Mouse (Mus musculus): ENCODE results near the gene Moap1. TPM values are rescaled to one million over a fixed set of nuclear protein-coding genes. Genes with fewer than 3 reads are reported as not detected.

Moap1 gene
- polyA plus RNA-seq, 1 experiment = not detected

- Histone ChIP-seq H3K27ac (ENCODE audit: control insufficient read depth, insufficient read depth, low read depth, low read length, poor library complexity) (no peak overlapping the region), H3K4me1 (ENCODE audit: control insufficient read depth, insufficient read depth, low read length) (peaks cover 2% of the 10 kb centered on the region; the same call in 1 of the 2 replicates), H3K4me3 (replicated peaks; ENCODE audit: control insufficient read depth, low read depth, low read length) (no peak overlapping the region)
- TF ChIP-seq POLR2A (IDR thresholded peaks at IDR 0.05; ENCODE audit: borderline replicate concordance, control insufficient read depth, low read depth, low read length) = no peak
- no peak for TF ChIP-seq CTCF (IDR thresholded peaks at IDR 0.05; ENCODE audit: control insufficient read depth, insufficient read depth, low read length)
- 85% methylated on average over 10 of the region's 10 CpGs for WGBS
Measured at GRCm38 (mm10) chr12:102706833-102707463, 36.5 kb downstream of the Moap1 start.

- no peak for TF ChIP-seq CTCF (IDR thresholded peaks at IDR 0.05; ENCODE audit: control insufficient read depth, insufficient read depth, low read length)
- TF ChIP-seq POLR2A (IDR thresholded peaks at IDR 0.05; ENCODE audit: borderline replicate concordance, control insufficient read depth, low read depth, low read length) = no peak
- WGBS = 67% methylated on average over 6 of the region's 6 CpGs
- no peak overlapping the region for H3K27ac ChIP-seq (ENCODE audit: control insufficient read depth, insufficient read depth, low read depth, low read length, poor library complexity)
- H3K4me1 ChIP-seq (ENCODE audit: control insufficient read depth, insufficient read depth, low read length) = peaks cover 2% of the 10 kb centered on the region; the same call in 1 of the 2 replicates
- no peak overlapping the region for H3K4me3 ChIP-seq (replicated peaks; ENCODE audit: control insufficient read depth, low read depth, low read length)
Measured at GRCm38 (mm10) chr12:102705906-102706640, 37.4 kb downstream of the Moap1 start.

- Histone ChIP-seq H3K4me3 (replicated peaks; ENCODE audit: control insufficient read depth, low read depth, low read length) (peak overlapping the region; percentile 62), H3K4me1 (ENCODE audit: control insufficient read depth, insufficient read depth, low read length) (peaks cover 2% of the 10 kb centered on the region; the same call in 1 of the 2 replicates), H3K27ac (ENCODE audit: control insufficient read depth, insufficient read depth, low read depth, low read length, poor library complexity) (peak overlapping the region; percentile 97)
- WGBS = 2% methylated on average over 45 of the region's 45 CpGs
- TF ChIP-seq POLR2A (IDR thresholded peaks at IDR 0.05; ENCODE audit: borderline replicate concordance, control insufficient read depth, low read depth, low read length) (no peak), CTCF (IDR thresholded peaks at IDR 0.05; ENCODE audit: control insufficient read depth, insufficient read depth, low read length) (peak; percentile 64)
Measured at GRCm38 (mm10) chr12:102705216-102705871, 38.1 kb downstream of the Moap1 start.

- WGBS = 4% methylated on average over 103 of the region's 105 CpGs
- peak within 1 kb of the TSS; percentile 97 for H3K27ac ChIP-seq (ENCODE audit: control insufficient read depth, insufficient read depth, low read depth, low read length, poor library complexity)
- 0 out of 2 replicates have a peak, but pooled peaks have one; percentile 13 for TF ChIP-seq POLR2A (IDR thresholded peaks at IDR 0.05; ENCODE audit: borderline replicate concordance, control insufficient read depth, low read depth, low read length)
- no peak for TF ChIP-seq CTCF (IDR thresholded peaks at IDR 0.05; ENCODE audit: control insufficient read depth, insufficient read depth, low read length)
- peaks cover 2% of the 10 kb centered on the region; the same call in 1 of the 2 replicates for H3K4me1 ChIP-seq (ENCODE audit: control insufficient read depth, insufficient read depth, low read length)
- H3K4me3 ChIP-seq (replicated peaks; ENCODE audit: control insufficient read depth, low read depth, low read length) = peak within 1 kb of the TSS; percentile 95
Measured at GRCm38 (mm10) chr12:102704457-102705198, 38.8 kb downstream of the Moap1 start, which contains the start of gene Itpk1. TSS of gene Itpk1 (minus strand) at chr12:102704930.

- TF ChIP-seq CTCF (IDR thresholded peaks at IDR 0.05; ENCODE audit: control insufficient read depth, insufficient read depth, low read length) = no peak
- no peak for TF ChIP-seq POLR2A (IDR thresholded peaks at IDR 0.05; ENCODE audit: borderline replicate concordance, control insufficient read depth, low read depth, low read length)
- Histone ChIP-seq H3K4me1 (ENCODE audit: control insufficient read depth, insufficient read depth, low read length) (peaks cover 2% of the 10 kb centered on the region; the same call in 1 of the 2 replicates), H3K4me3 (replicated peaks; ENCODE audit: control insufficient read depth, low read depth, low read length) (peak overlapping the region; percentile 95), H3K27ac (ENCODE audit: control insufficient read depth, insufficient read depth, low read depth, low read length, poor library complexity) (peak overlapping the region; percentile 82)
- 1% methylated on average over 17 of the region's 17 CpGs for WGBS
Measured at GRCm38 (mm10) chr12:102703921-102704408, 39.5 kb downstream of the Moap1 start.

GRCm38 (mm10) chr12:102703441-102703840 is 40.0 kb downstream of the Moap1 start:
- Histone ChIP-seq H3K4me1 (ENCODE audit: control insufficient read depth, insufficient read depth, low read length) (peaks cover 2% of the 10 kb centered on the region; the same call in 1 of the 2 replicates), H3K4me3 (replicated peaks; ENCODE audit: control insufficient read depth, low read depth, low read length) (no peak overlapping the region), H3K27ac (ENCODE audit: control insufficient read depth, insufficient read depth, low read depth, low read length, poor library complexity) (no peak overlapping the region)
- 8% methylated on average over 6 of the region's 6 CpGs for WGBS
- no peak for TF ChIP-seq POLR2A (IDR thresholded peaks at IDR 0.05; ENCODE audit: borderline replicate concordance, control insufficient read depth, low read depth, low read length)
- no peak for TF ChIP-seq CTCF (IDR thresholded peaks at IDR 0.05; ENCODE audit: control insufficient read depth, insufficient read depth, low read length)

GRCm38 (mm10) chr12:102703111-102703412 is 40.4 kb downstream of the Moap1 start:
- Histone ChIP-seq H3K4me3 (replicated peaks; ENCODE audit: control insufficient read depth, low read depth, low read length) (peak overlapping the region; percentile 47), H3K4me1 (ENCODE audit: control insufficient read depth, insufficient read depth, low read length) (peaks cover 2% of the 10 kb centered on the region; the same call in 1 of the 2 replicates), H3K27ac (ENCODE audit: control insufficient read depth, insufficient read depth, low read depth, low read length, poor library complexity) (no peak overlapping the region)
- TF ChIP-seq CTCF (IDR thresholded peaks at IDR 0.05; ENCODE audit: control insufficient read depth, insufficient read depth, low read length) = no peak
- 1% methylated on average over 4 of the region's 4 CpGs for WGBS

All from bone marrow, adult 2 months (tissue).